Mouse (Mus musculus) neural tube, embryonic 11.5 days (tissue): Measurements from ENCODE around the gene Phf14. TPM values are rescaled to one million over a fixed set of nuclear protein-coding genes. Genes with fewer than 3 reads are reported as not detected.

ENCODE experiments used
- ATAC-seq: fragments of 200-750 bp; cut with Nextera tagmentation; 2 replicates; pipeline ENCODE4 v1.8.0; 2017; ENCODE audit warnings: moderate number of reproducible peaks, mild to moderate bottlenecking, moderate TSS enrichment, moderate library complexity; ENCODE audit not compliant: insufficient read depth, low FRiP score, low TSS enrichment
- DNase-seq: peaks from one replicate; pipeline ENCODE4 v3.0.0-alpha.2; 2015; ENCODE audit warnings: low spot score
- H3K27ac ChIP-seq: fragments of 300-500 bp; sonication (generic); 2 replicates; pipeline ENCODE4 v1.5.1; 2014; ENCODE audit warnings: low read depth, mild to moderate bottlenecking, low read length
- H3K27me3 ChIP-seq: fragments of 300-500 bp; sonication (generic); 2 replicates; pipeline ENCODE4 v1.6.1; 2014; ENCODE audit warnings: mild to moderate bottlenecking, low read length, mixed read lengths; ENCODE audit not compliant: control insufficient read depth, insufficient read depth
- H3K36me3 ChIP-seq: fragments of 300-500 bp; sonication (generic); 2 replicates; pipeline ENCODE4 v1.6.1; 2014; ENCODE audit warnings: mild to moderate bottlenecking, low read length, moderate library complexity, mixed read lengths; ENCODE audit not compliant: control insufficient read depth, insufficient read depth
- H3K4me1 ChIP-seq: fragments of 300-500 bp; sonication (generic); 2 replicates; pipeline ENCODE4 v1.6.1; 2014; ENCODE audit warnings: low read length, mixed read lengths; ENCODE audit not compliant: control insufficient read depth, insufficient read depth
- H3K4me2 ChIP-seq: fragments of 300-500 bp; sonication (generic); 2 replicates; pipeline ENCODE4 v1.6.1; 2014; ENCODE audit warnings: low read depth, mild to moderate bottlenecking, moderate library complexity
- H3K4me3 ChIP-seq: fragments of 300-500 bp; sonication (generic); 2 replicates; pipeline ENCODE4 v1.5.1; 2014; ENCODE audit warnings: low read depth, low read length
- H3K9ac ChIP-seq: fragments of 300-500 bp; sonication (generic); 2 replicates; pipeline ENCODE4 v1.6.1; 2014; ENCODE audit warnings: mild to moderate bottlenecking, low read length
- H3K9me3 ChIP-seq: fragments of 300-500 bp; sonication (generic); 2 replicates; pipeline ENCODE4 v1.6.1; 2016; ENCODE audit warnings: low read length; ENCODE audit not compliant: control insufficient read depth
- WGBS: fragments of 180-500 bp; shearing (Covaris S2); extraction: QIAGEN DNeasy Blood & Tissue Kit; methylation state at CpG from one replicate; pipeline ENCODE4 v1.1.7; 2014; 5-methylcytosine and 5-hydroxymethylcytosine counted together
- polyA plus RNA-seq: library from polyadenylated mRNA; unstranded; fragments of >200 nt; fragmentation: Nextera tagmentation; extraction: Ambion mirVana; gene quantifications from 2 replicates; pipeline ENCODE4 v1.2.1, GENCODE M21; 2014

Phf14 gene
- polyA plus RNA-seq, 1 experiment from 2014 or later: 84.9 TPM

DNA sequence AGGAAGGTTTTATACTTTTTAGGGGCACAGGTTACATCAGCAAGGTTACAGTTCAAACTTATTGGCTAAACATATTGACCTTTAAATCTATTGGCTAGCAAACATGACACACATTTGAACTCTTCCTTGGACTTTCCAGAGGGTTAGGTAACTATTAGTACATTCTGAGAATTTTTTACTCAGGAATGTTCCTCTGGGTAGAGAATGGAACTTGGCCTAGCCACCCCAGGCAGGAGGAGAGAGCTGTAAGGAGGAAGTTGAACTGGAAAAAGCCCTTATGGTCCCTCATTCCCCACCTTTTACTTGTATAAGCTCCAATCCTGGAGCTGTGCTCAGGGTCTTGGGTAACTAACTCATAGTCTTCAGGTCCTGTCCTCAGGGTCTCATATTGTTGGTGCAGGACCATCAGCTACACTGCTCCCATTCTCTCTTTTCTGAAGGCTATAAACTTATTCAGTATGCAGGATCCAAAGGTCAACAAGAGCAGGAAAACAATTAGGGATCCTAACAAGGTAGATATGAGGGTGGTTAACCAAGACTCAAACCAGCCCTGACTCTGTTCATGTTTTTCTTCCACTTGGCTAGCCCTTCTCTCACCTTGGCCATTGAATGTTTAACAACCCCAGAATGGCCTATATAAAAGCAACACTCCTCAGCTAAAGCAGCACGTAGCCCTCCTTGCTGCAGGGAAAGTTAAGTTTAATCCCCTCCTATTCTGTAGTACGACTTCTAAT is 119.4 kb downstream of the Phf14 start:
- Histone ChIP-seq H3K4me3 (no peak overlapping the region), H3K27ac (no peak overlapping the region), H3K4me1 (no peaks in the 10 kb centered on the region), H3K4me2 (no peak overlapping the region), H3K9ac (no peak overlapping the region), H3K36me3 (no peaks in the 10 kb centered on the region), H3K27me3 (no peaks in the 10 kb centered on the region), H3K9me3 (no peaks in the 10 kb centered on the region)
- ATAC-seq (no peak), DNase-seq (no peak)
- WGBS: 86% methylated on average over 2 of the region's 2 CpGs

DNA sequence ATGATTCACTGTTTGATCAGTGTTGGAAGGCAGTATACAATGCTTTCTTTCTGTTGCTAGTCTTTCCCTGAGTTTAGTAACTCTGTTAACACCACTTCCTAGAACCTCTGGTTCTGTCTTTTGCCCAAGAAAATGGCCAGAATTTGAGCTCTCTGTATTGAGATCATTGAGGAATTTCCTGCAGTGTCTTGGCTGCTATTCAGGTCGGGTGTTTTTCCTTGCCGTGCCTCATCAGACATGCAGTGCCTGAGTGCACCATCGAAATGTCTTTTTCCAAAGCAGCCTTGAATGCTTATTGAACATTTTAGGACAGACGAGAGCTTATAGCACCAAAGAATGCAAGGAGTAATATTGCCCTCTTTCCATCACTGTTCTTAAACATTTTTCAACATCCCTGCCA is 127.0 kb downstream of the Phf14 start:
- Histone ChIP-seq H3K4me3 (no peak overlapping the region), H3K36me3 (no peaks in the 10 kb centered on the region), H3K9me3 (no peaks in the 10 kb centered on the region), H3K9ac (no peak overlapping the region), H3K4me2 (no peak overlapping the region), H3K27me3 (no peaks in the 10 kb centered on the region), H3K4me1 (no peaks in the 10 kb centered on the region), H3K27ac (no peak overlapping the region)
- DNase-seq: no peak
- no peak for ATAC-seq
- WGBS: 86% methylated on average over 4 of the region's 4 CpGs

DNA sequence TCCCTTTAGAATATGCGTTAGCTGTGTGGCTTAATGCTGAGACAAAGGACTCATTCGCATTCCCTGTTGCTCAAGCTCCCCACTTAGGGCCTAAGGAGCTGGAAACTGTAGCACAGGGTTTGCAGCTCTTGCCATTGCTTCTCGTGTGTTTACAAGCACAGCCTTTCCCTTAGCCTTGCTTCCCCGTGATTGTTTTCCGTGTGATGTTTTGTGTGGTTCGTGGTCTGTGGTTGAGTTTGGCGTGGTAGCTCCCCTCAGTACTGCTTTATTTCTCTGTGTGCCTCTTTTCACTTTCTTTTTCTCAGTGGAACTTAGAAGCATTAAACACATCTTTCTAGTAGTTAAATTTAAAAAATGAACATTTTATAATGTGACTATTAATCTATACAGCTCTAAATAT is 130.7 kb downstream of the Phf14 start:
- H3K4me3 ChIP-seq: no peak overlapping the region
- H3K9me3 ChIP-seq: no peaks in the 10 kb centered on the region
- H3K27me3 ChIP-seq: no peaks in the 10 kb centered on the region
- 87% methylated on average over 7 of the region's 7 CpGs for WGBS
- DNase-seq: no peak
- H3K9ac ChIP-seq: no peak overlapping the region
- H3K36me3 ChIP-seq: no peaks in the 10 kb centered on the region
- H3K4me1 ChIP-seq: no peaks in the 10 kb centered on the region
- no peak overlapping the region for H3K4me2 ChIP-seq
- ATAC-seq: no peak
- H3K27ac ChIP-seq: no peak overlapping the region

DNA sequence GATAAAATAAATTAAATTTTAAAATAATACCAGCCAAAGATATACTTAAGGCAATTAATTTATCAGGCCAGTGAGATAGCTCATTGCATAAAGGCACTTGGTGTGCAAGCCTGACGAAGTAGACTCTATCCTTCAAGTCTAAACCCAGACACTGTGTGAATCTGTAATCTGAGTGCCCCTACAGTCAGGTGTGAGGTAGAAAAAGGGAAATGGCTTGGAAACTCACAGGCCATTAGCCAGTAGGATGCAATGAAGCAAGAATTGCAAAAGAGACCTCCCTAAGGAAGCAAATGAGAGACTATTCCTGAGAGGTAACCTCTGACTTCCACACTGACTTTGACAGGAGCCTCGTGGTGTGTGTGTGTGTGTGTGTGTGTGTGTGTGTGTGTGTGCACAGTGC is 145.3 kb downstream of the Phf14 start:
- Histone ChIP-seq H3K4me2 (no peak overlapping the region), H3K36me3 (peaks cover 2% of the 10 kb centered on the region; the same call in 1 of the 2 replicates), H3K27ac (no peak overlapping the region), H3K27me3 (no peaks in the 10 kb centered on the region), H3K4me3 (no peak overlapping the region), H3K9ac (no peak overlapping the region), H3K4me1 (no peaks in the 10 kb centered on the region), H3K9me3 (no peaks in the 10 kb centered on the region)
- DNase-seq (no peak), ATAC-seq (no peak)
- 89% methylated on average over 2 of the region's 2 CpGs for WGBS

DNA sequence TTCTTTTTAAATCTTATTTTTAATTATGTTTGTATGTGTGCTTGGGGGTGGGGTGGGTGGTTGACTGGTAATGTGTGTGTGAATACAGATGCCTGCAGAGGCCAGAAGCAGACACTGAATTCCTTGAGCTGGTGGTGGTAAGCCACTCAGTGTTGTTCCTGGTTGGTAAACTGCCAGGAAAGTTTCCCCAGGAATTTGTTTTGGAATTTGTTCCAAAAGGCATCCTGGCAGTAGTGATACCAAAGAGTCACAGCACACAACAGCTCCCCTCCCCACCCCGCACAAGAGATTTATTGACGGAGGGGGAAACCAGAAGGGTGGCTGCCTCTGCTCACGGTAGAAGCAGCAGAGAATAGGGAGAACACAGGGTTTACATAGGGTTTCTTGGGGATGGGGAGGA is 146.5 kb downstream of the Phf14 start:
- Histone ChIP-seq H3K4me2 (no peak overlapping the region), H3K36me3 (no peaks in the 10 kb centered on the region), H3K27ac (no peak overlapping the region), H3K9me3 (no peaks in the 10 kb centered on the region), H3K4me3 (no peak overlapping the region), H3K9ac (no peak overlapping the region), H3K27me3 (no peaks in the 10 kb centered on the region), H3K4me1 (no peaks in the 10 kb centered on the region)
- ATAC-seq (no peak), DNase-seq (no peak)
- WGBS: 65% methylated on average over 3 of the region's 3 CpGs

DNA sequence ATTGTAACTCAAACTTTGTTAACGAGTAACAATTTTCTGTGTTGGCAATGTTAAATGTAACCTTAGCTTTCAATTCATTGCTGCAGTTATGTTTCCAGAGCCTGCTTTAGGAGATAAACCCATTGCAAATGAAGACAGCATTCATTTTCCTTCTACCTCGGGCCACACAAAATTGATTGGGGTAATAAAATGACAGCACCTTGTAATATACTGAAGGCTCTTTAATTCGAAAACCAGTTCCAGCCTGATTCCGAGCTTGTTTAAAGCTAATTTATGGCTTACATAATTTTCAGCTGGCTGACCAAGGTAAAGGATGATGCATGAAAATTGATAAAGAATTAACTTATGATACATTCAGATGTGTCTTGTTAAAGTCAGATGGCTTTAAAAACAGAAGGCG is 151.1 kb downstream of the Phf14 start:
- H3K4me2 ChIP-seq: no peak overlapping the region
- no peak overlapping the region for H3K4me3 ChIP-seq
- H3K27me3 ChIP-seq: no peaks in the 10 kb centered on the region
- WGBS: 73% methylated on average over 5 of the region's 5 CpGs
- DNase-seq (no peak), ATAC-seq (no peak)
- no peaks in the 10 kb centered on the region for H3K4me1 ChIP-seq
- H3K9ac ChIP-seq: no peak overlapping the region
- H3K9me3 ChIP-seq: no peaks in the 10 kb centered on the region
- H3K36me3 ChIP-seq: no peaks in the 10 kb centered on the region
- no peak overlapping the region for H3K27ac ChIP-seq

DNA sequence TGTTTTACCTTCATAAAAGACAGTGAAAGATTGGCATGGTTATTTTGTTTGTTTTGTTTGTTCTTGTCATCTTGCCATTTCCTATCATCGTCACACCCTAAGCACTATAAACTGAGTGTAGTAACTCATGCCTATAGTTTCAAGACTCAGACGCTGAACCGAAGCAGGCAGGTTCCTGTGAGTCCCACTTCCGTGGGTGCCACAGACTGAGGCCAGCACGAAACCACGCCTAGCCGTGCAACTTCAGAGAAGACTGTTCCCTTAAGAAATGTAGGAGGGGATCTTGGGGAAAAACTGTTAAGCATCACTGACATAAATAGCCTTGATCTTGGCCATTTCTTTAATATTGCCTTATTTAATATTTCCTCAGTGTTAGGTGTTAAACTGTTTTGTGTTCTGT is 152.4 kb downstream of the Phf14 start:
- WGBS: 95% methylated on average over 7 of the region's 7 CpGs
- no peaks in the 10 kb centered on the region for H3K9me3 ChIP-seq
- H3K27me3 ChIP-seq: no peaks in the 10 kb centered on the region
- H3K9ac ChIP-seq: no peak overlapping the region
- DNase-seq (no peak), ATAC-seq (no peak)
- H3K36me3 ChIP-seq: no peaks in the 10 kb centered on the region
- H3K4me1 ChIP-seq: no peaks in the 10 kb centered on the region
- H3K27ac ChIP-seq: no peak overlapping the region
- H3K4me2 ChIP-seq: no peak overlapping the region
- no peak overlapping the region for H3K4me3 ChIP-seq

DNA sequence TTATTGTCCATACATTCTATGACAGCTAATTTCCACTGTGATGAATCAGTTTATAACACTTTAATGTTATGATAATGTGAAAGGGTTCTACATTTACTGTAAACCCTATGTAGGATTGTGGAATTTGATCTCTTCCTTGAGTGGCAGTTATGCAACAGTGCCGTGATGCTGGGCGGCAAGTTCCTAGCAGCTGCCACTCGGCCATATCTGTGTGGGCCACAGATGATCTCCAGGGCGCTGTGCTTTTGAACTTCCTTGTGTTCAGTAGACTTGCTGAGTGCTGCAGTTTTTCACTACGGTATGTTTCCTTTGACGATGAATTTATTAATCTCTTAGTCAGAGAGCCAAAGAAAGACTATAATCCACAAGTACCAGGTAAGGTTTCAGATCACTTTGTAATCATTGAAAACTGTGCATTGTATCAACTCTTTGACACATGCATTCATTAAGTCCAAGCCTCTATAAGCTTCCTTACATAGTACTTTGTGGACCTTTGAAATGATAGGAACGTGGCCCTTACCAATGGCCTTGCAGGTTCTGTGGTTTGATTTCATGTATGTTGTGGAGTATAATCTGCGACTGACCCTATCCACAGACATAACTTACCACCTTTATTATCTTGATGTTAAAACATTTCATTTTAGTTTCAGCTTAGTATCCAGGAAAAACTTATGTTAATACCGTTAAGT is 153.0 kb downstream of the Phf14 start:
- Histone ChIP-seq H3K27me3 (no peaks in the 10 kb centered on the region), H3K4me3 (no peak overlapping the region), H3K9ac (no peak overlapping the region), H3K4me2 (no peak overlapping the region), H3K36me3 (no peaks in the 10 kb centered on the region), H3K4me1 (no peaks in the 10 kb centered on the region), H3K27ac (no peak overlapping the region), H3K9me3 (no peaks in the 10 kb centered on the region)
- WGBS: 95% methylated on average over 9 of the region's 9 CpGs
- DNase-seq: no peak
- ATAC-seq: no peak

DNA sequence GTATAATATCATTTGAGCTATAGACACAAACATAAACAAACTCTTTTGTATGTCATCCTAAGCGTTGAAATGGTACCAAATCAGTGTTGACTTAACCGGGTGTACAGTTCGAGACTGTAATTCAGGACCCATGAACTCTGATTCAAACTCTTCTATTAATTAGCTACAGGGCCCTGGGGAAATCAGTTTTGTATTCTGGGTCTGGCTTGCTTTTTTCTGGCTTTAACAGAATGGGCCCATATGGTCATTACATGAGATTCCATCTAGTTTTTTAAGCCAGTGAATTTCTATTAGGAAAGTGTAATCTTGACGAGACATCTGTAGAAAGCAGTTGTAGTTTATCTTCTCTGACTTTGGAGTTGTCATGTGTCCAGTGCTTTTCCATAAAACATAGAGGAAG is 160.3 kb downstream of the Phf14 start:
- 79% methylated on average over 4 of the region's 4 CpGs for WGBS

More for the DNA sequence above, 160.3 kb downstream of the Phf14 start:
- Histone ChIP-seq H3K9ac (no peak overlapping the region), H3K9me3 (no peaks in the 10 kb centered on the region), H3K36me3 (no peaks in the 10 kb centered on the region), H3K4me2 (no peak overlapping the region), H3K27ac (no peak overlapping the region), H3K4me1 (no peaks in the 10 kb centered on the region), H3K27me3 (no peaks in the 10 kb centered on the region), H3K4me3 (no peak overlapping the region)
- ATAC-seq: no peak
- no peak for DNase-seq
